Mouse (Mus musculus): ENCODE data around the gene Vamp3.

DNA sequence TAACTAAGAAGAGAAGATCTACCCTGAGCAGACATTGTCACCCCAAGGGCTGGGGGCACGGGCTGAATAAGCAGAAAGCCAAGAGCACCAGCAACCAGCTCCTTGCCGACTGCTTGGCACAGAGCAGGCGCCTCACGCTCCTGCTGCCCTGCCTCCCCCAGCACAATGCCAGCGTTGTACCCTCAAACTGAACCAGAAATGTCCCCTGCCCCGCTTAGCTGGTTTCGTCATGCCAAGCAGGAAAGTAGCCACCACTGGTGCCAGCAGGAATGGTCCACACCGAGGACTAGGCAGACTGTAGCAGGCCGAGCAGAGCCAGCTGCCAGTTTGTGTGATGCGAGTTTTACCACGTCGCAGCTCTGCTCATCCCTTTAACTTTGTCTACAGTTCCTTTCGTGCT, 24.2 kb upstream of the Vamp3 start:
- TF ChIP-seq CTCF (IDR thresholded peaks at IDR 0.05; ENCODE audit: extremely low read depth, insufficient read depth, low read length) (no peak), POLR2A (IDR thresholded peaks at IDR 0.05; ENCODE audit: extremely low read depth, insufficient read depth, low read length) (no peak)

Data from cortical plate, adult 2 months (tissue).